Mouse (Mus musculus) thymus, adult 2 months (tissue): ENCODE results near the gene Pid1. TPM values are rescaled to one million over a fixed set of nuclear protein-coding genes. Genes with fewer than 3 reads are reported as not detected.

Source experiments
- DNase-seq: peaks from one replicate; pipeline ENCODE4 v3.0.0; 2021
- H3K27ac ChIP-seq: fragments of 200-500 bp; 2 replicates; pipeline ENCODE4 v1.5.1; 2012; ENCODE audit warnings: low read length, control low read depth; ENCODE audit not compliant: control insufficient read depth, insufficient read depth
- H3K27me3 ChIP-seq: fragments of 200-500 bp; 2 replicates; pipeline ENCODE4 v1.6.1; 2012; ENCODE audit warnings: mild to moderate bottlenecking, low read length, moderate library complexity, mixed read lengths; ENCODE audit not compliant: control insufficient read depth, insufficient read depth
- H3K36me3 ChIP-seq: fragments of 200-500 bp; 2 replicates; pipeline ENCODE4 v1.6.1; 2012; ENCODE audit warnings: mild to moderate bottlenecking, low read length, moderate library complexity; ENCODE audit not compliant: control insufficient read depth, insufficient read depth
- H3K4me1 ChIP-seq: fragments of 200-500 bp; replicated peaks from 2 replicates; pipeline ENCODE4 v1.6.1; 2012; ENCODE audit warnings: low read length; ENCODE audit not compliant: control insufficient read depth, insufficient read depth
- H3K4me3 ChIP-seq: fragments of 200-500 bp; 2 replicates; pipeline ENCODE4 v1.5.1; 2012; ENCODE audit warnings: mild to moderate bottlenecking, low read length, control low read depth, moderate library complexity; ENCODE audit not compliant: control insufficient read depth, insufficient read depth
- CTCF ChIP-seq: fragments of 200-500 bp; IDR thresholded peaks from 2 replicates; pipeline ENCODE4 v1.5.1; 2012; ENCODE audit warnings: mild to moderate bottlenecking, control low read depth, low read length, moderate library complexity, borderline replicate concordance; ENCODE audit not compliant: control insufficient read depth, poor library complexity, insufficient read depth; ENCODE audit errors: extremely low read depth
- POLR2A ChIP-seq: fragments of 200-500 bp; IDR thresholded peaks from 2 replicates; pipeline ENCODE4 v1.6.1; 2012; ENCODE audit warnings: mild to moderate bottlenecking, low read length, control low read depth, moderate library complexity; ENCODE audit not compliant: control insufficient read depth, poor library complexity, insufficient read depth; ENCODE audit errors: extremely low read depth
- WGBS: fragments of 180-500 bp; shearing (Covaris S2); methylation state at CpG from one replicate; pipeline ENCODE4 v1.1.7; 2018; 5-methylcytosine and 5-hydroxymethylcytosine counted together
- polyA plus RNA-seq: library from polyadenylated mRNA; depleted of rRNA; stranded (reverse); fragments of >200 nt; gene quantifications from 2 replicates; pipeline ENCODE4 v1.2.3, GENCODE M21; 2012

Gene Pid1
- polyA plus RNA-seq, 1 experiment = 3.4 TPM

DNA sequence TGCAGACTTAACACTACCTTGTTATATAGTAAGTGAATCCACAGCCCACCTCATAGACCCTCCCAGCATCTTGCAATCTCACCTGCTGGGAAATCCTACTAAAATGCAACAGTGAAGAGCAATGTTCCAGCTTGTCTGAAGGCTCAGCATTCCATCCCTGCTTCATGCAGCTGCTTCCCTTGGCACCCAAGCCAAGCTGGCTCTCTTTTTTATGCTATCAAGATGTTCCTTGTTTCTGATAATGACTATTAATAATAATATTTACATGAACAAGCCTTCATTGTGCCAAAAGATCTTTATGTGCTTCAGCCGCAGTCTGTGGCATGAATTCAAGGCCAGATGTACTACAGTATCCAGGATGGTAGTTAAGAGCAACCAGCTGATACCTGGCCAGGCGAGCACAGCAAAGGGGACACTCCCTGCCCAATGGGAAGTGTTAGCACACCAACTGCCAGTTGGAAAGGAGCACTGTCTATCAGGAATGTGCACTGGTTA is 54.0 kb downstream of the Pid1 start:
- TF ChIP-seq CTCF (no peak), POLR2A (no peak)
- no peak for DNase-seq
- Histone ChIP-seq H3K27me3 (no peaks in the 10 kb centered on the region), H3K36me3 (no peaks in the 10 kb centered on the region), H3K4me1 (no peaks in the 10 kb centered on the region; the same call in 1 of the 2 replicates), H3K27ac (no peak overlapping the region), H3K4me3 (no peak overlapping the region)
- WGBS = 79% methylated on average over 2 of the region's 2 CpGs

DNA sequence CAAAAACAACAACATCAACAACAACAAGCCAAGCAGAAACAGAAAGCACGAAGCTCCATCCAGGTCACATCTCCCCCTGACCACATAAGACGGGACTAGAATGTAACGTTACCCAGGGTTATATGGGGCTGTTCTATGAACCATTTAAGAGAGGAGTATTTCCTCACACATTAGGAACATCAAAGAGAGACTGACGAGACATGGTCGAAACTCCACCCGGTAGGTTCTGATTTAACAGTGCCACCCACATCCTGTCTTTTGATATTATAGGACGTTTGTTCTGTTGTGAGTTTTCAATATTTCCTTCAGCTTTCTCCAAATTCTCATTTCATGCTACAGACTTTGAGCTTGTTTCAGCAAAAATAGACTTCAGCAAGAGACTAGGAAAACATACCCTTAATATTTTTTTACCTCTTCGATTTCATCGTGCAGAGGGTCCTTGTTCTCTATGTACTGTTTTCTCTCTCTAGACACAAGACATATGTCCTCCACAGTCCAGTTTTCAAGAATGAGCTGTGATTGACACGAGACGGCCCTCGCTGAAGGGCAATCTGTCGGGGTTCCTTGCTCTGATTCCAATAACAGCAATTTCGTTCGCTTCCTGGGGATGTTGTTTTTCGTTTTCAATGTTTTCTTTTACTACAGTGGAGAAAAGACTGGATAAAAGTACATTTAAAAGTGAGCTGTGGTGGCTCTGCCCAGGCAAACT is 58.1 kb downstream of the Pid1 start:
- H3K4me3 ChIP-seq = no peak overlapping the region
- DNase-seq = no peak
- no peaks in the 10 kb centered on the region; the same call in 1 of the 2 replicates for H3K4me1 ChIP-seq
- H3K27me3 ChIP-seq = no peaks in the 10 kb centered on the region
- no peak for TF ChIP-seq CTCF
- no peak for TF ChIP-seq POLR2A
- WGBS = 51% methylated on average over 16 of the region's 16 CpGs
- H3K36me3 ChIP-seq = no peaks in the 10 kb centered on the region
- H3K27ac ChIP-seq = no peak overlapping the region

DNA sequence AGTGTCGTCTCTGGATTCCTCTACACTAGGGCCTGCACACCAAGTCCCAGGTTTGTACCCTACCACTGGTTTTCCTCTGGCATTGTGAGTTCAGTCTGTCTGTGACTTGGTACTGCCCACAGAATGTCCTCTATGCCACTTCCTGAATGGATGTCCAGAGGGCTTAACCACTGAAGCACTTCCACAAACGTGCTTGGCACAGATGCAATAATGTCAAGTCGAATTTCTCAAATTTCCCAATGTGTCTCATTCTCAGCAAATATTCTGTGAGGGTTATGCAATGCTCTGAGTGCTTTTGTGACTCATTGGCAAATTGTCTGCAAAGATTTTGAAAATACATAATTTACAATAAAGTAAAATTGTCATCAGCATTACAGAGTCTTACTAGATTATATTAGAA is 61.2 kb downstream of the Pid1 start:
- DNase-seq = no peak
- H3K27me3 ChIP-seq = no peaks in the 10 kb centered on the region
- TF ChIP-seq POLR2A (no peak), CTCF (no peak)
- H3K4me3 ChIP-seq = no peak overlapping the region
- no peak overlapping the region for H3K27ac ChIP-seq
- no peaks in the 10 kb centered on the region for H3K36me3 ChIP-seq
- WGBS = 18% methylated on average over 3 of the region's 3 CpGs
- no peaks in the 10 kb centered on the region; the same call in 1 of the 2 replicates for H3K4me1 ChIP-seq

DNA sequence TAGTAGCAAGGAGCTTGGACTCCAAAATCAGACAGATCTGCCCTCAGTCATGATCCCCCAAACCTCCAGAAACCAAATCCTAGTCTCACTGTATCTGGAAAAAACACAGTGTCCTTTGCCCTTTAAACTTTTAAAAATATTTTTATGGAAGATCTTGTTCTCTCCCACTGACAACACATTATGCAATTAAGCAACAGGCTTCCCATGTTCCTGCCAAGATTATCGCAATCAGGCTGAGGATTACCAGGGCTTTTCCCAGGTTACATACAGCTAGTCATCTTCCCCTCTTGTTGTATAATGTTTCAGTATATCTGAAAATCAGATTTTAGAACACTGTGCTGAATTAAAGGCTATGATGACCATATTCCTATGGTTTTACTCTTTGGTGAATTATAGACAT is 64.3 kb downstream of the Pid1 start:
- H3K27ac ChIP-seq = no peak overlapping the region
- TF ChIP-seq POLR2A (no peak), CTCF (no peak)
- DNase-seq = no peak
- WGBS = 94% methylated on average over 1 of the region's 1 CpGs
- no peaks in the 10 kb centered on the region for H3K36me3 ChIP-seq
- no peaks in the 10 kb centered on the region for H3K27me3 ChIP-seq
- H3K4me3 ChIP-seq = no peak overlapping the region
- H3K4me1 ChIP-seq = no peaks in the 10 kb centered on the region

DNA sequence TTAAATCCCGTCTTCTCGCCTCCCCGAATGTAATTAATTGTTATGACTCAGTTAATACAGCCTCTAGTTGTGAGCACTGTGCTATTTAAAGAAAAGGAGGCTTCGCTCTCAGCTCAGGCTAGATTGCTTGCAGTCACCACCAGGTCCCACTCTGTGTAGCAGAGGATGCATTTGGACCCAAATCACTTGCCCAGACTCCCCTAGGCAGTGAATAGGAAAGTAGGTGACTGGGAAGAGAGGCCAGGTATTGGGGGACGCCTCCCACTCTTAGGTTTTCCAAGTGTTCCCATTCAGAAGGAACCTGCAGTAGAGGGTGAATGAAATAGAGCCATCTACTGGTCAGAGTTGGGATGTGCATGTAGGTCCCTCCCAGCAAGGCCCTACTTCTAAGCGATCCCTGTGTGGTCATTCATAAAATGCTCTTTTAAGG is 77.3 kb downstream of the Pid1 start:
- TF ChIP-seq POLR2A (no peak), CTCF (no peak)
- H3K27me3 ChIP-seq = no peaks in the 10 kb centered on the region; the same call in 1 of the 2 replicates
- WGBS = 50% methylated on average over 6 of the region's 6 CpGs

DNA sequence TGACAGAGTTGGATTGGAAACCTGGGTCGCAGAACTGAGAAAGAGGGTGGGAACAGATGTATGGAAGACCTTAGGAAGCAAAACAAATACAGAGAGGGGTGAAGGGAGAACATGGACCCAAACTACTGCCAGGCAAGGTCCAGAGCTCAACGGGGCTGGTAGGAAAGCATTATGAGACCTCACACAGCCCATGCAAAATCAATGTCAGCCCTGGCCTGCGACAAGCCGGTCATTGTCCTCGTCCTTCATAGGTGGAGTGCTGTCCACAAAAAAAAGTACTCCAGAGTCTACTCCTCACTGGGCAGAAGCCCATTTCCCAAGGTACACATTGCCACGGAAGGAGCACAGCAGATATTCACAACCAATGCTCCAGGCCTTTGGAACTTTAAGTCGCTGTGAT is 78.4 kb downstream of the Pid1 start:
- H3K4me3 ChIP-seq = no peak overlapping the region
- 86% methylated on average over 7 of the region's 7 CpGs for WGBS
- no peaks in the 10 kb centered on the region; the same call in 1 of the 2 replicates for H3K27me3 ChIP-seq
- no peak overlapping the region for H3K27ac ChIP-seq
- DNase-seq = no peak
- no peaks in the 10 kb centered on the region for H3K36me3 ChIP-seq
- H3K4me1 ChIP-seq = no peaks in the 10 kb centered on the region
- no peak for TF ChIP-seq CTCF
- TF ChIP-seq POLR2A = no peak

More for the DNA sequence above, 77.3 kb downstream of the Pid1 start:
- peak; percentile 11 for DNase-seq
- Histone ChIP-seq H3K4me1 (no peaks in the 10 kb centered on the region), H3K27ac (no peak overlapping the region), H3K36me3 (no peaks in the 10 kb centered on the region), H3K4me3 (no peak overlapping the region)
